Mouse (Mus musculus): Measurements from ENCODE around the gene 1700029P11Rik.

GRCm38 (mm10) chr15:82023965-82024635 is 43.8 kb downstream of the 1700029P11Rik start:
- TF ChIP-seq GATA1 (IDR thresholded peaks at IDR 0.05; ENCODE audit: borderline replicate concordance, low read length): no peak
- no peak for TF ChIP-seq FLI1 (IDR thresholded peaks at IDR 0.05; ENCODE audit: low read length)
